Mouse (Mus musculus): ENCODE results near the gene Mobp. TPM values are rescaled to one million over a fixed set of nuclear protein-coding genes. Genes with fewer than 3 reads are reported as not detected.

Mobp gene
- total RNA-seq, 2 experiments from 2014 or later = not detected

- no peak for DNase-seq
Observed at GRCm38 (mm10) chr9:120135454-120135853, 14.1 kb upstream of the Mobp start.

- DNase-seq = peak; percentile 87
Observed at GRCm38 (mm10) chr9:120140652-120141051, 8.9 kb upstream of the Mobp start.

GRCm38 (mm10) chr9:120144474-120144873 is 5.0 kb upstream of the Mobp start:
- no peak for DNase-seq

GRCm38 (mm10) chr9:120151152-120151551 is 1.6 kb downstream of the Mobp start:
- DNase-seq = no peak

GRCm38 (mm10) chr9:120151906-120152399 is 2.4 kb downstream of the Mobp start:
- no peak for DNase-seq

- DNase-seq = no peak
Observed at GRCm38 (mm10) chr9:120158047-120158446, 8.5 kb downstream of the Mobp start.

- no peak for DNase-seq
Observed at GRCm38 (mm10) chr9:120163862-120164261, 14.4 kb downstream of the Mobp start.

GRCm38 (mm10) chr9:120167826-120168225 is 18.3 kb downstream of the Mobp start:
- DNase-seq = no peak

- peak; percentile 78 for DNase-seq
Observed at GRCm38 (mm10) chr9:120171295-120171694, 21.8 kb downstream of the Mobp start.

- no peak for DNase-seq
Observed at GRCm38 (mm10) chr9:120174436-120175137, 25.1 kb downstream of the Mobp start.

- no peak for DNase-seq
Observed at GRCm38 (mm10) chr9:120178813-120179212, 29.3 kb downstream of the Mobp start.

GRCm38 (mm10) chr9:120184499-120184898 is 35.0 kb downstream of the Mobp start:
- peak; percentile 61 for DNase-seq

GRCm38 (mm10) chr9:120186856-120187255 is 37.3 kb downstream of the Mobp start:
- no peak for DNase-seq

- DNase-seq = no peak
Observed at GRCm38 (mm10) chr9:120190891-120191290, 41.4 kb downstream of the Mobp start.

GRCm38 (mm10) chr9:120191362-120192098 is 42.0 kb downstream of the Mobp start:
- DNase-seq = peak; percentile 91

GRCm38 (mm10) chr9:120192742-120193141 is 43.2 kb downstream of the Mobp start:
- DNase-seq = no peak

GRCm38 (mm10) chr9:120200873-120201272 is 51.4 kb downstream of the Mobp start:
- DNase-seq = no peak

GRCm38 (mm10) chr9:120201743-120202142 is 52.2 kb downstream of the Mobp start:
- DNase-seq = no peak

- DNase-seq = peak; percentile 26
Observed at GRCm38 (mm10) chr9:120202683-120203082, 53.2 kb downstream of the Mobp start.

GRCm38 (mm10) chr9:120203936-120204335 is 54.4 kb downstream of the Mobp start:
- no peak for DNase-seq

- DNase-seq = no peak
Observed at GRCm38 (mm10) chr9:120206897-120207296, 57.4 kb downstream of the Mobp start.

GRCm38 (mm10) chr9:120210068-120210467 is 60.6 kb downstream of the Mobp start:
- peak; percentile 69 for DNase-seq

GRCm38 (mm10) chr9:120210865-120211264 is 61.4 kb downstream of the Mobp start:
- DNase-seq = no peak

- no peak for DNase-seq
Observed at GRCm38 (mm10) chr9:120212936-120213335, 63.4 kb downstream of the Mobp start.
